Mouse (Mus musculus): ENCODE results near the gene Eif3l.

DNA sequence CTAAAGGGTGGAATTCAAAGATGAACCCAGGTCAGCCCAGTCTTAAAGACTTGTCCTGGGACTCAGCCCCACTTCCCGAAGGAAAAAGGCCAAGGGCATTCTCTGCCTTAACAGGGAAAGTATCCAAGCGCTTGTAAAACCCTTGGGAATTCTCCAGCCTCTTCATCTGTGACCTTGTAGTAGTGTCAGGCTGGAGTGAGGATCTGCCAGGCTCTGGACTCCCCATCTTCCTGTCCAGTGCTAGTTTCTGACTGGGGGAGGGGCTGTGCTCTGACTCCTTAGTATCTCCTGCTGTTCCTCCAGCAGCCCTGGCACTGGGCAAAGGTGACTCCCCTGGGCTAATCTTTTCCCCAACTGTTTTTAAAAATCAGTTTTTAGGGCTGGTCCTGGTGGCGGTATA, 21.6 kb downstream of the Eif3l start:
- TF ChIP-seq CTCF (IDR thresholded peaks at IDR 0.05) (no peak), EP300 (IDR thresholded peaks at IDR 0.05) (no peak)

Measured in lung, postnatal 0 days (tissue).